Mouse (Mus musculus) layer of hippocampus, postnatal 25 days (tissue): ENCODE measurements at regions not wholly inside any gene's neighbourhood (a gene's known extent, or its start where the extent isn't known, plus 50 kb on each side); places are given as distances from the start of the nearest gene placed in this dataset.

Source experiments
- DNase-seq, 2 experiments: peaks; one replicate each; pipeline ENCODE4 v3.0.0; 2022; ENCODE audit warnings: mixed read lengths in 2 of 2, low spot score in 1 of 2; ENCODE audit errors: extremely low spot score in 1 of 2

DNA sequence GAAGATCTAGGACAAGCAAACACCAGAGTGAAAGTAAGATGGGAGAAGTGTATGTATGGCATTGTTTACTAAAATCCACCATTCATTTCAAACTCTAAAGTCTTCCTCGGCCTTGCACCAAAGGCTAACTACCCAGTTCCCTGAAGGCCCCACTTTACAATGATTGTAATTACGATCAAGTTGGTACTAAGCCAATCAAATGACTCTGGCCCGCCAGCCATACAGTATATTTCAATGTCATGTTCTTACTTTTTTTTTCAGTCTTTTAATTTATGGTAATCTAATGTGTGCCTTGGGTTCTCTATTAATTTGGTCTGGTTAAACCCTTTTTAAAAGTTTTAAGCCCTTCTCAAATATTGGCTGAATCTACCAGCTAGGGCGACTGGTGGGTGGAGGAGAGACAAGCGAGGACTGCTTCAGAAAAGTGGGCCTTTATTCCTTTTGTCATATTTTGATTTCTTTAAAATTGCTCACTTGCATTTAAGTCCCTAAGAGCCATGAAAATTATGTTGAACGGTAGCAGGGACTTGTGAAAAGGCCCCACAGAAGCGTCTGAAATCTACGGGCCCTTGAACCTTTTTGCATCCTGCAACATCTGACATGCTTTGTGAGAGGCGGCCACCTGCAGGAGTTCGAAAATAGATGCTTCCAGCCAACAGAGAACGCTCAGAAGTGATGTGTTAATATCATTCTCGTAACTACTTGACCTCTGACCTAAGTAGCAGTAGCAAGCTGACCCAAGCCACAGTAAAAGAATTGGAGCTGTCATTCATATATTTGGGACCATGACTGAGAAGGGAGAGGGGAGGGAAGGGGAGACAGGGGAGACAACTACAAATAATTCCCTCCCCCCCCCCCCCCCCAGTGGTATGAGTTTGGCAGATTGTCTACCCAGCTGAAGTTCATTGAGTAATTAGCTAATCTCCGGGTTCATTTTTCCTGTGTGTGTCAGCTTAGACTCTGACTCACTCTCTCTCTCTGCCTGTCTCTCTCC, 197.2 kb downstream of the Cdca7 start:
- DNase-seq = no peak

DNA sequence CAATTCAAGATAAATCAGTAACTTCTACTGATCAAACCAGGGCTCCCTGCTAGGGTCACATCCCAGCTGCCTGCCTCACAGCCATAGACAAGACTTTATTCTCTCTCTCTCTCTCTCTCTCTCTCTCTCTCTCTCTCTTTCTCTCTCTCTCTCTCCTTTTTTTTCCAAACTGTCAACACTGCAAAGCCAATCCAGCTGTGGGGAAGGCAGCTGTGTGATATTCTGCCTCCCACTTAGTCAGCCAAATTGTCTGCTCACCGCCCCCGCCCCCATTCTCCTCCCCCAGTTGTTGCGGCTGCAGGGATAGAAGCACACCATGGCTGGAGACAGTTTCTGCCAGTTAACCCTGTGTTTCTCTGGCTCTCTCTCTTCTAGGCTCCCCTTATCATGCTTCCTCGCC, 198.3 kb downstream of the Cdca7 start:
- DNase-seq = no peak

GRCm38 (mm10) chr2:72674856-72675440, 199.0 kb downstream of the Cdca7 start:
- DNase-seq = no peak

GRCm38 (mm10) chr2:72677731-72678130, 201.8 kb downstream of the Cdca7 start:
- DNase-seq = no peak

GRCm38 (mm10) chr2:72688031-72688430, 212.1 kb downstream of the Cdca7 start:
- DNase-seq = no peak

DNA sequence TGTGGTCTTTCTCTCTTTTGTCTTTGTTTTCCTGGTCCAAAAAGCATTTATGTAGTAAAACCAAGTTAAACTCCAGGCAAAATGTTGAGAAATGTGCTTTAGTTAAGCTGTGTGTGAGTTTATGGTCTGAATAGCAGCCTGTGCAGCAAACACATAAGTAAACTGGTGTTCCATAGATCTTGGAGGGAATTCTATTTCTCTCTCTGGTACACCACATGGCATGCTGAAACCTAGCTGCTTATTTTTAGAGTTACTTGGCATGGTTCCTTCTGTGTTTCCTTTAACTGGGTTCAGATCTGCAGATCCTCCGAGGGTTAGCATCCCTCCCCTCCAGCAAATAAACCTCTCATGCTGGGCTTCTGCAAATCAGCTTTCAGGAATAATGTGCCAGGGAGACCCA, 225.1 kb downstream of the Cdca7 start:
- no peak for DNase-seq

DNA sequence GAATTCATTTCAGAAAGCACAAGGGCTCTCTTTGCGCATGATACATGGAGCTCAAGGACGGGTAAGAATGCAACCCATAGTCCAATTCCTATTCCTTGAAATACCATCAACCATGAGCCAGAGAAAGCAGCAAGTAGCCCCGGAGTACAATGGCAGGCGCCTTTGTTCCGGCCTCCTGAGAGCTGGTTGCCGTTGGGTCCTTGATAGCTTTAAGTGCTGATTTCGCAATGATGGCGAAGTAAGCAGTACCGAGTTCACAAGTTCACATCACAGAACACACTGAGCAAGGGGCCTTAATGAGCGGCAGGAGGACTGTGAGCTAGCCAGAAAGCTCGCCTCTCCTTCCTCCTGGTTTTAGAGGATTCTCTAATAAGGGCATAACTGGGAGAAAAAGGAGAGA, 227.3 kb downstream of the Cdca7 start:
- DNase-seq = no peak

DNA sequence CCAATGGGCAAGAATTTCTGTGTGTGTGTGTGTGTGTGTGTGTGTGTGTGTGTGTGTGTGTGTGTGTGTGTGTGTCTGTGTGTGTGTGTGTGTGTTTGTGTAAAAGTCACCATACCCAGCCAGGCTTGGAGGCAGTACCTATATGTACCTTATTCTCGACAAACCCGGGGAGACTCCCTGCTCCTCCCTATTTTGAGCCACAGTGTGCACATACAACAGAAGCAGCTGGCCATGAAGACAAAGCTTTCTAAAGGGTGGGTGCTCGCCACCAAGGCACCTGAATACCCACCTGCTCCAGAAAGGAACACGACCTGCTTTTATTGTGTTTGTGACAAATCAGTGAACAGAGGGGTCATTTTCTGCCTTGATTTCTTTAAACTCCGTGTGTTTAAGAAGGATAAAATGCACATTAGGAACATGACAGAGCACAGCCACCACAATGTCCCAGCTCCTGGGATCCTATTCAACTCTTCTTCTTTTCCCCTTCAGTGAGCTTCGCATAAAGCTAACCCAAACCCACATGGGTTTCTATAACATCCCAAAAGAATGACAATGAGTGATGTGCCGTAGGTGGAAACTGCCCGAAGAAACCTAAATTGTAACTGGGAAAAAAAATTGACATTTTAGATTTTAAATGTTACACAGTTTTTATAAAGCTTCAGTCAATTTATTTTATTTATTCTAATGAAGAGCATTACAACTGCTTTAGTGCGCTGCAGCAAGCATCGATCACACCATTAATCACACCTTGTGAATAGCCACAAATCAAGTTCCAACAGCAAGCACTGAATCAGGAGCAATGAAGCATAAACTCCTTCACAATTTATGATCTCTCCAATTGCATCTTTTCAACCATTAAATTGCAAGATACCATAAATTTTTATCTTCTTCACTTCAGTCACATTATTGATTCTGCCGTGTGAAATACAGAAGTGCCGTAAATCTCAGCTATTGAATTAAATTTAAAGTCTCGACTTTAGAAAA, 232.0 kb downstream of the Cdca7 start:
- DNase-seq = no peak

GRCm38 (mm10) chr2:72716931-72717330, 241.0 kb downstream of the Cdca7 start:
- DNase-seq = no peak

- DNase-seq = peak in 1 of 2 experiments; percentile 62
These were observed 251.5 kb downstream of the Sp3 start for GRCm38 (mm10) chr2:72728699-72729098.

- DNase-seq = no peak
These were observed 246.9 kb downstream of the Sp3 start for GRCm38 (mm10) chr2:72733371-72733770.

GRCm38 (mm10) chr2:72735035-72735434, 245.2 kb downstream of the Sp3 start:
- DNase-seq = no peak

GRCm38 (mm10) chr2:72736685-72737084, 243.6 kb downstream of the Sp3 start:
- no peak for DNase-seq

GRCm38 (mm10) chr2:72740391-72741361, 239.6 kb downstream of the Sp3 start:
- no peak for DNase-seq

GRCm38 (mm10) chr2:72741746-72742145, 238.5 kb downstream of the Sp3 start:
- DNase-seq = no peak

GRCm38 (mm10) chr2:72743651-72744050, 236.6 kb downstream of the Sp3 start:
- peak in 1 of 2 experiments; percentile 23 for DNase-seq

- no peak for DNase-seq
These were observed 235.3 kb downstream of the Sp3 start for GRCm38 (mm10) chr2:72744901-72745300.

- peak in 1 of 2 experiments; percentile 33 for DNase-seq
These were observed 233.6 kb downstream of the Sp3 start for GRCm38 (mm10) chr2:72746476-72747215.

DNA sequence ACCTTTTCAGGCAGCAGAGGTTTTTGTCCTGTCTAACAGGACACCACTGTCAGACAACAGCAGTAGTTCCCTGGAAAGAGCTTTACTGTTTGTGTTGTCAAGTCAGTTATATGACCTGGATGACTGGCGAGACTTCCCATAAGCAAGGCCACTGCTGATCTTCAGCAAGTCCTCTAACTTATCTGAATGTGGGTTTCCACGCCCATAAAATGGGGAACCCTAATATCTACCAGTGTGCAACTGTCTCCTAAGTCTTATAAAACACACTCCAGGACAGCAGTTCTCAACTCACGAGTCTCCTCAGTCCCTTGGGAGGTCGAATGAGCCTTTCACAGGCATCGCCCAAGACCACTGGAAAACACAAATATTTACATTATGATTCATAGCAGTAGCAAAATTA, 232.9 kb downstream of the Sp3 start:
- no peak for DNase-seq
